Mouse (Mus musculus) ES-E14 (cell line): ENCODE measurements around the gene Hoxd11.

ENCODE experiments used
- CHD2 ChIP-seq: IDR thresholded peaks from 2 replicates; pipeline ENCODE4 v1.6.1; 2014; ENCODE audit warnings: mild to moderate bottlenecking, low read depth, low read length, inconsistent platforms
- MAFK ChIP-seq: IDR thresholded peaks from 2 replicates; pipeline ENCODE4 v1.6.1; 2014; ENCODE audit warnings: mild to moderate bottlenecking, low read depth, low read length, inconsistent platforms; ENCODE audit not compliant: insufficient read depth

- TF ChIP-seq MAFK = no peak
- no peak for TF ChIP-seq CHD2
Measured at GRCm38 (mm10) chr2:74703720-74704392, 24.5 kb downstream of the Hoxd11 start.
